ENCODE assay signal across 27 mouse cellular contexts in genomic region chr16:64586825-64587224, GRCm38 (mm10). TPM values are rescaled to one million over a fixed set of nuclear protein-coding genes. Genes with fewer than 3 reads are reported as not detected.
"Had no signal": no experiment of that assay in that cellular context is flagged by ENCODE, and none has a peak within 500 bp of the region (broad histone marks: within the 10 kb centered on the region; RNA-seq: fewer than 3 reads in every experiment).

No protein-coding gene starts in this region.

- H3K4me1 ChIP-seq: limb, embryonic 15.5 days; megakaryocyte, embryonic 14.5 days; midbrain, embryonic 12.5 days; midbrain, embryonic 15.5 days; neural tube, embryonic 12.5 days; neural tube, embryonic 15.5 days; stomach, embryonic 15.5 days had no signal

- H3K4me3 ChIP-seq: layer of hippocampus, adult 2 months; limb, embryonic 15.5 days; megakaryocyte, embryonic 14.5 days; midbrain, embryonic 12.5 days; midbrain, embryonic 15.5 days; neural tube, embryonic 12.5 days; neural tube, embryonic 15.5 days; stomach, embryonic 15.5 days had no signal

- H3K9ac ChIP-seq: limb, embryonic 15.5 days; liver, embryonic 14.5 days; liver, postnatal 0 days; midbrain, embryonic 12.5 days; midbrain, embryonic 15.5 days; neural tube, embryonic 12.5 days; neural tube, embryonic 15.5 days; stomach, embryonic 15.5 days had no signal

- H3K9me3 ChIP-seq: limb, embryonic 15.5 days; megakaryocyte, embryonic 14.5 days; midbrain, embryonic 12.5 days; midbrain, embryonic 15.5 days; neural tube, embryonic 12.5 days; neural tube, embryonic 15.5 days; stomach, embryonic 15.5 days had no signal

- DNase-seq: kidney, adult 2 months; kidney, postnatal 25 days; layer of hippocampus, adult 9-11 months; liver, postnatal 0 days; right cerebral cortex, adult 18-20 months; right cerebral cortex, postnatal 14 days; right cerebral cortex, postnatal 4 days; spleen, adult 18-20 months; thymus, adult 18-20 months; thymus, postnatal 36 days had no signal

- H3K4me2 ChIP-seq: limb, embryonic 15.5 days; liver, embryonic 11.5 days; midbrain, embryonic 12.5 days; midbrain, embryonic 15.5 days; neural tube, embryonic 12.5 days; neural tube, embryonic 15.5 days; stomach, embryonic 15.5 days had no signal

- H3K36me3 ChIP-seq: limb, embryonic 15.5 days; midbrain, embryonic 12.5 days; midbrain, embryonic 15.5 days; neural tube, embryonic 12.5 days; neural tube, embryonic 15.5 days; stomach, embryonic 15.5 days had no signal

- H3K27me3 ChIP-seq: limb, embryonic 15.5 days; megakaryocyte, embryonic 14.5 days; midbrain, embryonic 12.5 days; midbrain, embryonic 15.5 days; neural tube, embryonic 12.5 days; neural tube, embryonic 15.5 days; stomach, embryonic 15.5 days had no signal

- ATAC-seq: hindbrain, postnatal 0 days; inflammation-experienced regulatory T-cells, adult 6 months; intestine, embryonic 16.5 days; liver, postnatal 0 days; midbrain, embryonic 15.5 days had no signal

- H3K27ac ChIP-seq: hindbrain, postnatal 0 days; layer of hippocampus, adult 2 months; limb, embryonic 15.5 days; liver, embryonic 14.5 days; midbrain, embryonic 12.5 days; midbrain, embryonic 15.5 days; neural tube, embryonic 12.5 days; neural tube, embryonic 15.5 days had no signal

RNA-seq across cellular contexts. Expression of gene Csnka2ip, which starts 15.4 kb away (rescaled TPM):
- polyA plus RNA-seq: hindbrain, postnatal 0 days; inflammation-experienced regulatory T-cells, adult 6 months; intestine, embryonic 16.5 days; kidney, adult 2 months; kidney, embryonic 14.5 days; large intestine, adult 2 months; limb, embryonic 11.5 days; limb, embryonic 15.5 days; liver, embryonic 11.5 days; liver, embryonic 14.5 days; liver, postnatal 0 days; midbrain, embryonic 12.5 days; midbrain, embryonic 15.5 days; neural tube, embryonic 12.5 days; neural tube, embryonic 15.5 days; stomach, embryonic 15.5 days; urinary bladder, adult 2 months had no signal
